Mouse (Mus musculus): ENCODE measurements around the gene Gm49380. TPM values are rescaled to one million over a fixed set of nuclear protein-coding genes. Genes with fewer than 3 reads are reported as not detected.

The Gm49380 gene
- total RNA-seq, 2 experiments from 2014 or later: 0.14 TPM; not detected in 1

GRCm38 (mm10) chr9:44078136-44078797 is 35.0 kb downstream of the Gm49380 start:
- intact Hi-C loops (cut with DNase I): no loop called here
- no peak for DNase-seq

GRCm38 (mm10) chr9:44077266-44077910 is 35.9 kb downstream of the Gm49380 start:
- no peak for DNase-seq
- intact Hi-C loops (cut with DNase I): no loop called here

- DNase-seq: peak; percentile 59 to 72
- intact Hi-C loops (cut with DNase I): no loop called here
Observed at GRCm38 (mm10) chr9:44076764-44077120, 36.6 kb downstream of the Gm49380 start.

- intact Hi-C loops (cut with DNase I): loop anchor here (2.0 kb wide), 1 partner anchor 19 kb away; no protein-coding TSS in a partner anchor
- DNase-seq: peak in 1 of 2 experiments; percentile 8
Observed at GRCm38 (mm10) chr9:44075996-44076763, 37.1 kb downstream of the Gm49380 start.

GRCm38 (mm10) chr9:44075276-44075995 is 37.9 kb downstream of the Gm49380 start:
- intact Hi-C loops (cut with DNase I): loop anchor here (2.0 kb wide), 1 partner anchor 19 kb away; no protein-coding TSS in a partner anchor
- peak in 1 of 2 experiments; percentile 5 for DNase-seq

GRCm38 (mm10) chr9:44074395-44075275 is 38.7 kb downstream of the Gm49380 start:
- DNase-seq: peak in 1 of 2 experiments; percentile 37
- intact Hi-C loops (cut with DNase I): loop anchor here (2.0 kb wide), 1 partner anchor 20 kb away; no protein-coding TSS in a partner anchor

GRCm38 (mm10) chr9:44073115-44073514 is 40.2 kb downstream of the Gm49380 start:
- DNase-seq: peak in 1 of 2 experiments; percentile 31
- intact Hi-C loops (cut with DNase I): no loop called here

- peak in 1 of 2 experiments; percentile 46 for DNase-seq
- intact Hi-C loops (cut with DNase I): no loop called here
Observed at GRCm38 (mm10) chr9:44072599-44072915, 40.7 kb downstream of the Gm49380 start.

GRCm38 (mm10) chr9:44071914-44072598 is 41.2 kb downstream of the Gm49380 start:
- intact Hi-C loops (cut with DNase I): no loop called here
- DNase-seq: peak in 1 of 2 experiments; percentile 58

- intact Hi-C loops (cut with DNase I): no loop called here
- peak in 1 of 2 experiments; percentile 21 for DNase-seq
Observed at GRCm38 (mm10) chr9:44070844-44071231, 42.5 kb downstream of the Gm49380 start.

- DNase-seq: no peak
- intact Hi-C loops (cut with DNase I): no loop called here
Observed at GRCm38 (mm10) chr9:44070113-44070843, 43.0 kb downstream of the Gm49380 start.

- intact Hi-C loops (cut with DNase I): no loop called here
Observed at GRCm38 (mm10) chr9:44069252-44069651, 44.0 kb downstream of the Gm49380 start.

GRCm38 (mm10) chr9:44067960-44068330 is 45.4 kb downstream of the Gm49380 start:
- DNase-seq: no peak
- intact Hi-C loops (cut with DNase I): loop anchor here (2.0 kb wide), 2 partner anchors 17 to 83 kb away; no protein-coding TSS in a partner anchor

More at GRCm38 (mm10) chr9:44069252-44069651, 44.0 kb downstream of the Gm49380 start:
- peak in 1 of 2 experiments; percentile 49 for DNase-seq

GRCm38 (mm10) chr9:44067241-44067959 is 45.9 kb downstream of the Gm49380 start:
- intact Hi-C loops (cut with DNase I): loop anchor here (2.0 kb wide), 2 partner anchors 17 to 83 kb away; no protein-coding TSS in a partner anchor
- DNase-seq: no peak

- DNase-seq: peak; percentile 100
- intact Hi-C loops (cut with DNase I): loop anchor here (2.0 kb wide), 2 partner anchors 18 to 82 kb away; no protein-coding TSS in a partner anchor
Observed at GRCm38 (mm10) chr9:44066785-44067225, 46.5 kb downstream of the Gm49380 start, which contains the start of gene Usp2. Gene Usp2, plus strand, starts transcription at chr9:44067021.

GRCm38 (mm10) chr9:44065177-44065576 is 48.1 kb downstream of the Gm49380 start:
- intact Hi-C loops (cut with DNase I): no loop called here
- DNase-seq: no peak

- DNase-seq: no peak
- intact Hi-C loops (cut with DNase I): no loop called here
Observed at GRCm38 (mm10) chr9:44058606-44059005, 54.7 kb downstream of the Gm49380 start.
